ENCODE assay signal across 16 mouse cellular contexts in genomic region chr5:33024474-33024873, GRCm38 (mm10). TPM values are rescaled to one million over a fixed set of nuclear protein-coding genes. Genes with fewer than 3 reads are reported as not detected.
DNase-seq lines count a peak whose midpoint lies in the region; ATAC-seq and TF ChIP-seq lines count a peak whose summit lies in the region.
"Had no signal": no experiment of that assay in that cellular context is flagged by ENCODE, and none has a peak within 500 bp of the region (broad histone marks: within the 10 kb centered on the region; RNA-seq: fewer than 3 reads in every experiment).

No protein-coding gene starts in this region.

- WGBS in heart, postnatal 0 days, result 33% methylated on average over 5 of the region's 5 CpGs
- 35% methylated on average over 5 of the region's 5 CpGs for WGBS in lung, postnatal 0 days
- WGBS in macrophage (ENCODE audit: missing documents), result 24% methylated on average over 5 of the region's 5 CpGs

- no peaks in the 10 kb centered on the region for H3K27me3 ChIP-seq in heart, postnatal 0 days (ENCODE audit: control insufficient read depth, insufficient read depth, low read length)
- H3K27me3 ChIP-seq in lung, postnatal 0 days (replicated peaks; ENCODE audit: insufficient read depth, low read length), result no peaks in the 10 kb centered on the region
- H3K27me3 ChIP-seq: embryonic facial prominence, embryonic 12.5 days; forebrain, embryonic 12.5 days; neural tube, embryonic 12.5 days had no signal

- TF ChIP-seq CTCF in heart, postnatal 0 days (IDR thresholded peaks at IDR 0.05; ENCODE audit: low read depth), result no peak
- no peak for TF ChIP-seq CTCF in lung, postnatal 0 days (IDR thresholded peaks at IDR 0.05)

- H3K27ac ChIP-seq in heart, postnatal 0 days (ENCODE audit: low read depth), result peak overlapping the region; percentile 27; the same call in 1 of the 2 replicates
- no peak overlapping the region for H3K27ac ChIP-seq in lung, postnatal 0 days (ENCODE audit: low read length)
- H3K27ac ChIP-seq in macrophage, result peak overlapping the region; percentile 4; the same call in 1 of the 2 replicates
- H3K27ac ChIP-seq: embryonic facial prominence, embryonic 12.5 days; forebrain, embryonic 12.5 days; neural tube, embryonic 12.5 days had no signal

- DNase-seq in heart, postnatal 0 days (ENCODE audit: low spot score), result no peak
- no peak for DNase-seq in heart, adult 18-20 months
- DNase-seq in lung, postnatal 0 days (ENCODE audit: low spot score), result peak; percentile 86
- DNase-seq in lung, postnatal 4 days, result no peak
- peak; percentile 88 for DNase-seq in adipocyte (ENCODE audit: low spot score)
- DNase-seq in cerebellum, postnatal 14 days, result no peak
- no peak for DNase-seq in kidney, adult 11 months
- DNase-seq: cerebellum, postnatal 25 days; lung, adult 2 months; midbrain, embryonic 14.5 days; retina, postnatal 1 day had no signal

- H3K4me1 ChIP-seq in heart, postnatal 0 days (ENCODE audit: control insufficient read depth, insufficient read depth), result peaks cover 33% of the 10 kb centered on the region
- peaks cover 7% of the 10 kb centered on the region; the same call in 1 of the 2 replicates for H3K4me1 ChIP-seq in lung, postnatal 0 days (ENCODE audit: insufficient read depth, low read depth, low read length)

- H3K4me3 ChIP-seq in heart, postnatal 0 days (ENCODE audit: low read depth, low read length), result no peak overlapping the region
- H3K4me3 ChIP-seq in lung, postnatal 0 days (ENCODE audit: low read depth, low read length), result no peak overlapping the region
- H3K4me3 ChIP-seq in macrophage (ENCODE audit: inconsistent target), result no peak overlapping the region
- H3K4me3 ChIP-seq: embryonic facial prominence, embryonic 12.5 days; forebrain, embryonic 12.5 days; neural tube, embryonic 12.5 days had no signal

- H3K79me2 ChIP-seq in macrophage (ENCODE audit: inconsistent target), result peaks cover 83% of the 10 kb centered on the region

- no peaks in the 10 kb centered on the region for H3K9me3 ChIP-seq in heart, postnatal 0 days (replicated peaks; ENCODE audit: control insufficient read depth, low read length)
- H3K9me3 ChIP-seq in lung, postnatal 0 days (ENCODE audit: low read length), result no peaks in the 10 kb centered on the region
- H3K9me3 ChIP-seq: embryonic facial prominence, embryonic 12.5 days; forebrain, embryonic 12.5 days; neural tube, embryonic 12.5 days had no signal

- H3K36me3 ChIP-seq in heart, postnatal 0 days (replicated peaks; ENCODE audit: control insufficient read depth, insufficient read depth, low read length), result peaks cover 20% of the 10 kb centered on the region; the same call in 1 of the 2 replicates
- H3K36me3 ChIP-seq in lung, postnatal 0 days (ENCODE audit: insufficient read depth, low read length), result 0 out of 2 replicates have a peak, but pooled peaks cover 2% of the 10 kb centered on the region
- peaks cover 22% of the 10 kb centered on the region for H3K36me3 ChIP-seq in macrophage (ENCODE audit: inconsistent target)

- TF ChIP-seq EP300 in heart, postnatal 0 days (IDR thresholded peaks at IDR 0.05; ENCODE audit: low read depth), result no peak
- no peak for TF ChIP-seq EP300 in lung, postnatal 0 days (IDR thresholded peaks at IDR 0.05)

- ATAC-seq in heart, postnatal 0 days (ENCODE audit: insufficient read depth, low read depth), result no peak
- ATAC-seq in lung, postnatal 0 days, result peak; percentile 57
- ATAC-seq: hindbrain, embryonic 16.5 days had no signal

- H3K4me2 ChIP-seq in heart, postnatal 0 days (ENCODE audit: low read depth, low read length), result no peak overlapping the region
- H3K4me2 ChIP-seq in lung, postnatal 0 days (replicated peaks; ENCODE audit: low read depth, low read length), result no peak overlapping the region
- H3K4me2 ChIP-seq: embryonic facial prominence, embryonic 12.5 days; forebrain, embryonic 12.5 days; neural tube, embryonic 12.5 days had no signal

- no peak overlapping the region for H3K9ac ChIP-seq in heart, postnatal 0 days (replicated peaks; ENCODE audit: low read depth, low read length)
- no peak overlapping the region for H3K9ac ChIP-seq in lung, postnatal 0 days (replicated peaks; ENCODE audit: low read depth)
- H3K9ac ChIP-seq: embryonic facial prominence, embryonic 12.5 days; forebrain, embryonic 12.5 days; neural tube, embryonic 12.5 days had no signal

RNA-seq across cellular contexts. Expression of gene Ywhah, which starts 5.9 kb away (rescaled TPM):
- 132 and 199 TPM in 2 replicates for total RNA-seq in heart, postnatal 0 days (2014; rRNA removed; ENCODE audit: low replicate concordance)
- 267 and 288 TPM in 2 replicates for polyA plus RNA-seq in heart, postnatal 0 days (2015; fragmentation: Nextera tagmentation; extraction: Ambion mirVana)
- 10 to 100 TPM; 90.3 TPM for total RNA-seq in heart, adult 18-20 months (2021)
- polyA plus RNA-seq in lung, postnatal 0 days (2015; fragmentation: Nextera tagmentation; extraction: Ambion mirVana), result 242 and 276 TPM in 2 replicates
- total RNA-seq in macrophage (2018; cell fraction: chromatin; rRNA removed), result 100 to 1,000 TPM in 17 of 26 experiments, 10 to 100 TPM in 9; 50.8 to 209 (median 111) TPM
- 100 to 1,000 TPM; 225 to 402 (median 294) TPM for total RNA-seq in macrophage (2018; cell fraction: cytosol; rRNA removed)
- total RNA-seq in macrophage (2018; cell fraction: nucleus; rRNA removed), result 100 to 1,000 TPM in 25 of 26 experiments, 10 to 100 TPM in 1; 90.1 to 310 (median 159) TPM
- polyA plus RNA-seq in macrophage (2018), result 285 to 859 TPM (median 563 TPM) in 3 replicates

Comparison
In these comparisons a context has a peak if more than half of its experiments do, and no peak if none do; other contexts are left out.
1. DNase-seq: peak in lung, postnatal 0 days (single experiment) and adipocyte (single experiment); none in heart, postnatal 0 days (single experiment), heart, adult 18-20 months (0 of 2), lung, postnatal 4 days (0 of 2), cerebellum, postnatal 14 days (0 of 2) and kidney, adult 11 months (single experiment).